Mouse (Mus musculus): ENCODE measurements around the gene C3ar1. TPM values are rescaled to one million over a fixed set of nuclear protein-coding genes. Genes with fewer than 3 reads are reported as not detected.

Gene C3ar1
- total and polyA plus RNA-seq, 2 experiments from 2014 or later, result 1.3 to 1.8 TPM

DNA sequence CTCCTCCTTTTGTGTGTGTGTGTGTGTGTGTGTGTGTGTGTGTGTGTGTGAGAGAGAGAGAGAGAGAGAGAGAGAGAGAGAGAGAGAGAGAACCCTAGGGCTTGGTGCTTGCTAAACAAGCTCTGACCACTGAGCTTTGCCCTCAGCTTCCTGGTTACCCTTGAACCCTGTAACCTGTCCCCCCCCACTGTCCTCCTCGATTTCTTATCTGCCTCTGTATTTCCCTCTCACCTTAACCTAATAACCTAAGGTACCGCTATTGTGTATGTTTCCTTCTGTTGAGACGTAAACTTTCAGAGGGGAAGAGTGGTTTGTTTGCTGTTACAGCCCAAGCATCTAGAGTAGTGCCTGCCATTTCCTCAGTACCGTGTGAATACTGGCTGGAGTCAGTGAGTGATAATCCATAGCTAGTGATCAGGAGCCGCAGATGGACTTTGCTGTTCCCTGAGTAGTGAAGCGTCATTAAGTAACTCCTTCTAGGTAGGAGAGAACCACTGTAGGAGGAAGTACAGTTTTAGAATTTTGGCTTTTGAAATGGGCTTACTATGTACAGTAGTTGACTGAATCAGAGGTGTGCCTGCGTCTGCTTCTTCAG lies 23.3 kb upstream of the C3ar1 start:
- H3K27me3 ChIP-seq (ENCODE audit: insufficient read depth, low read length), result no peaks in the 10 kb centered on the region
- no peaks in the 10 kb centered on the region for H3K9me3 ChIP-seq (ENCODE audit: low read length)
- DNase-seq (ENCODE audit: low spot score) (no peak), ATAC-seq (ENCODE audit: low FRiP score) (no peak)
- no peak for TF ChIP-seq CTCF (IDR thresholded peaks at IDR 0.05)
- no peak overlapping the region for H3K27ac ChIP-seq (ENCODE audit: low read depth, low read length)
- peaks cover 44% of the 10 kb centered on the region for H3K36me3 ChIP-seq (ENCODE audit: insufficient read depth, low read length)
- H3K4me2 ChIP-seq (ENCODE audit: low read depth, low read length, poor library complexity, severe bottlenecking), result no peak overlapping the region
- 94% methylated on average over 7 of the region's 7 CpGs for WGBS
- no peak overlapping the region for H3K4me3 ChIP-seq (ENCODE audit: low read depth, low read length)
- H3K4me1 ChIP-seq (ENCODE audit: insufficient read depth, low read length), result 0 out of 2 replicates have a peak, but pooled peaks cover 4% of the 10 kb centered on the region
- no peak overlapping the region for H3K9ac ChIP-seq (replicated peaks; ENCODE audit: low read length, poor library complexity, severe bottlenecking)

DNA sequence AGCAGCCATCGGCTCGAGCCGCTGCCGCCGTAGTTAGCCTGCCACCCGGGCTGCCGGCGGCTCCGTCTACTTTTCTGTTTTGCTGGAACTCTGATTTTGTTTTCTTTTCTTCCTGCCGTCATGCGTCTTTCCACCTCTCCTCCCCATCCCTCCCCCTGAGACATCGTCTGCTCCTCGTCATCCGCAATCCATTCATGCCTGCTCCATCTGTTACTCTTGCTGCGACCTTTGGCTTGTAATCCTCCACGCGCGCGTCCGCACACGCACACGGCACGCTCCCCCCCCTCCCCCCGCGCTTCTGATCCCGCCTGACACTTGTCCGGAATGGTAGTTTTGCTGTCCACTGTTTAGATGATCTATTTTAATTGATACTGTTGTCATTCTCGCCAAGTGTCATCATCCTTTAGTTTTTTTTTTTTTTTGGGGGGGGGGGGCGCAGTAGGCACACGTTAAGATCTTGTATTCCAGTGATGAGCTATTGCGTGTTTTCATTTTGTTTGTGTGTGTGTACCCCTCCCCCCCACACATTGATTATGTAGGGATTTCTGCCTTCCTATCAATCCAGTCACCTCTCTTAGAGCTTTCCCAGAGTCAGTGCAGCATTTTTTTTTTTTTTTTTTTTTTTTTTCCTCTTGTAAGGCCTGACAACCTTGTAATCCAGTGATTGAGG lies 18.9 kb upstream of the C3ar1 start:
- Histone ChIP-seq H3K4me2 (ENCODE audit: low read depth, low read length, poor library complexity, severe bottlenecking) (peak overlapping the region; percentile 53), H3K4me1 (ENCODE audit: insufficient read depth, low read length) (0 out of 2 replicates have a peak, but pooled peaks cover 4% of the 10 kb centered on the region), H3K9ac (replicated peaks; ENCODE audit: low read length, poor library complexity, severe bottlenecking) (peak overlapping the region; percentile 81), H3K27ac (ENCODE audit: low read depth, low read length) (peak overlapping the region; percentile 77), H3K9me3 (ENCODE audit: low read length) (no peaks in the 10 kb centered on the region), H3K27me3 (ENCODE audit: insufficient read depth, low read length) (no peaks in the 10 kb centered on the region), H3K36me3 (ENCODE audit: insufficient read depth, low read length) (peaks cover 9% of the 10 kb centered on the region), H3K4me3 (ENCODE audit: low read depth, low read length) (peak overlapping the region; percentile 74)
- 0% methylated on average over 31 of the region's 31 CpGs for WGBS
- no peak for TF ChIP-seq CTCF (IDR thresholded peaks at IDR 0.05)
- ATAC-seq (ENCODE audit: low FRiP score) (peak; percentile 89), DNase-seq (ENCODE audit: low spot score) (peak; percentile 64)

DNA sequence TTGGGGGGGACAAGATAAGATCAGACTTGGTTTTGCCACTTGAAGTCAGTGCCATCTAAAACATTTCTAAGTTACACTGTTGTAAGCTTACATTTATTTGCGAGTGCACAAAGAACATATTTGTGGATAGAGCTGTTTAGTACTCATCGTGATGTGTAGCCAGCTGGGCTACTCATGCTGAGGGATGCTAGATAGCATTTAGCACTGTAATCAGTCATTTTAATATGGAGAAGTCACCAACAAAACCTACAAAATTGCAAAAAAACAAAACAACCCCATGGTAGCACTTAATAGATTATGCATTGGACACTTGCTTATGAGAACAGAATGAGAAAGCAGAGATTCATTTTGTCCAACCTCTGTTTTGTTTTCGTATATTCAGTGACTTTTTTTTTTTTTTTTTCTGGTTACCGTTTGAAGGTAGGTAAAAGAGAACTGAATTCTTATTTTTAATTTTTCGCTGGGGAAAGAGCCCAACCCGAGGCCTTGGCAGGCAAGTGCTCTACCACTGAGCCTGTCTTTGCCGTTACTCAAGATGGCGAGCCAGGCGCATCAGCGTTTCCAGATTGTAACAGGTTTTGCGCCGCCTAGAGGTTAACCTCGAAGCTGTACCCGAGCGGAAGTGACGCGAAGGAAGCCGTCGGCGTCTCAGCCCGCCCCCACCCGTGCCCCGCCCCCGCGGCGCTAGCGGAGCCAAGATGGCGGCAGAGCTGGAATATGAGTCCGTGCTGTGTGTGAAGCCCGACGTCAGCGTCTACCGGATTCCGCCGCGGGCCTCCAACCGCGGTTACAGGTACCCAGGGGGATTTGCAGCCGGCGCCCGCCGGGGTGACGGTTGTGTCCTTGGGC lies 18.1 kb upstream of the C3ar1 start, which contains the start of gene Necap1:
Necap1 (plus strand) TSS at position 604 of the 849 bp plus-strand sequence.
- H3K9ac ChIP-seq (replicated peaks; ENCODE audit: low read length, poor library complexity, severe bottlenecking), result peak within 1 kb of the TSS; percentile 81
- H3K27me3 ChIP-seq (ENCODE audit: insufficient read depth, low read length), result no peaks in the 10 kb centered on the region
- H3K27ac ChIP-seq (ENCODE audit: low read depth, low read length), result peak within 1 kb of the TSS; percentile 77
- ATAC-seq (ENCODE audit: low FRiP score) (peak; percentile 98), DNase-seq (ENCODE audit: low spot score) (peak; percentile 99)
- peak; percentile 90 for TF ChIP-seq CTCF (IDR thresholded peaks at IDR 0.05)
- peaks cover 9% of the 10 kb centered on the region for H3K36me3 ChIP-seq (ENCODE audit: insufficient read depth, low read length)
- WGBS, result 8% methylated on average over 43 of the region's 43 CpGs
- H3K4me3 ChIP-seq (ENCODE audit: low read depth, low read length), result peak within 1 kb of the TSS; percentile 74
- H3K4me1 ChIP-seq (ENCODE audit: insufficient read depth, low read length), result 0 out of 2 replicates have a peak, but pooled peaks cover 4% of the 10 kb centered on the region
- no peaks in the 10 kb centered on the region for H3K9me3 ChIP-seq (ENCODE audit: low read length)
- H3K4me2 ChIP-seq (ENCODE audit: low read depth, low read length, poor library complexity, severe bottlenecking), result peak within 1 kb of the TSS; percentile 53

DNA sequence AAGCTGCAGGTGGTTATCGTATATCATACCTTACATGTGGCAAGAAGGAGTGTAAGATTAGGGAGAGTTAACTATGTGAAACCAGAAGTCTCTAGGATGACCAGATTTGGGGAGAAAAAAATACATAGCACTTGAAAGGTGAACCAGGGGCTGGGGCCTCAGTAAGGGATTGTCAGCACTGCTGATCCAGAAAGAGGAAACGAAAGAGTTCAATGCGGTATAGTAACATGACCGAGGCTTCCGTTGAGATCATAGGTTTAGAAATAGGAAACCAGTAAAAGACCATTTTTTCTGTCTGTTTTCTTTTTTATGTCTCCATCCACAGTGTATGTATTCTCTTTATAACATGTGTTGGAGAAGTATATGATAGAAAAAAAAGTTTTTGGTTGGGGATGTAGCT lies 16.8 kb upstream of the C3ar1 start:
- Histone ChIP-seq H3K36me3 (ENCODE audit: insufficient read depth, low read length) (peaks cover 5% of the 10 kb centered on the region; the same call in 1 of the 2 replicates), H3K4me2 (ENCODE audit: low read depth, low read length, poor library complexity, severe bottlenecking) (no peak overlapping the region), H3K9ac (replicated peaks; ENCODE audit: low read length, poor library complexity, severe bottlenecking) (no peak overlapping the region), H3K4me1 (ENCODE audit: insufficient read depth, low read length) (0 out of 2 replicates have a peak, but pooled peaks cover 4% of the 10 kb centered on the region), H3K27me3 (ENCODE audit: insufficient read depth, low read length) (no peaks in the 10 kb centered on the region), H3K27ac (ENCODE audit: low read depth, low read length) (no peak overlapping the region), H3K9me3 (ENCODE audit: low read length) (no peaks in the 10 kb centered on the region), H3K4me3 (ENCODE audit: low read depth, low read length) (no peak overlapping the region)
- no peak for TF ChIP-seq CTCF (IDR thresholded peaks at IDR 0.05)
- 97% methylated on average over 5 of the region's 5 CpGs for WGBS
- no peak for ATAC-seq (ENCODE audit: low FRiP score)
- no peak for DNase-seq (ENCODE audit: low spot score)

DNA sequence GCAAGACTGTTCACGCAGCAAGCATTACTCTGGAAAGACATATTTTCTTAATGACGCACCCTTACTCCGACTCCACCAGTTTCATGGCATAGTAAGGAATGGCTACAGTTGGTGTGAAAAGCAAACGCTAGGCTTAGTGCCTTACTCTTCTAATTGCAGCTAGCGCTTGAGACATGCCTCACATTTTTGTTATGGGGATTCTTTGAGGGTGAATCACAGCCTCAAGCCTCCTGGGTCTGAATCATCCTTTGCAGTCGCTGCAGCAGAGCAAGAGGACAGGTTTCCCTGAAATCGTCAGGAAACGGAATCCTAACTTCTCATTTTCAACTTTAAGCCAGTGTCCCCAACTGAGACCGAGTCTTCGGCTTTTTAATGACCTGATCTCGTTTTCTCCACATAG lies 13.9 kb upstream of the C3ar1 start:
- Histone ChIP-seq H3K36me3 (ENCODE audit: insufficient read depth, low read length) (no peaks in the 10 kb centered on the region), H3K4me1 (ENCODE audit: insufficient read depth, low read length) (no peaks in the 10 kb centered on the region), H3K4me3 (ENCODE audit: low read depth, low read length) (no peak overlapping the region), H3K4me2 (ENCODE audit: low read depth, low read length, poor library complexity, severe bottlenecking) (no peak overlapping the region), H3K27me3 (ENCODE audit: insufficient read depth, low read length) (no peaks in the 10 kb centered on the region), H3K27ac (ENCODE audit: low read depth, low read length) (no peak overlapping the region), H3K9ac (replicated peaks; ENCODE audit: low read length, poor library complexity, severe bottlenecking) (no peak overlapping the region), H3K9me3 (ENCODE audit: low read length) (no peaks in the 10 kb centered on the region)
- ATAC-seq (ENCODE audit: low FRiP score) (no peak), DNase-seq (ENCODE audit: low spot score) (no peak)
- no peak for TF ChIP-seq CTCF (IDR thresholded peaks at IDR 0.05)
- WGBS, result 84% methylated on average over 11 of the region's 11 CpGs

All from midbrain, postnatal 0 days (tissue).